Mouse (Mus musculus): ENCODE measurements around the gene Glt6d1.
"Not testable (repeated sequence)": the region's sequence is repeated elsewhere in the genome, so short reads cannot be mapped to it uniquely, and the experiment has no call there.

The Glt6d1 gene

GRCm38 (mm10) chr2:25815748-25816147, at the start of gene Glt6d1:
Glt6d1 (minus strand) TSS chr2:25815848.
- not testable (repeated sequence) for DNase-seq

GRCm38 (mm10) chr2:25865412-25865811, 49.8 kb upstream of the Glt6d1 start:
- no peak for DNase-seq

GRCm38 (mm10) chr2:25864230-25864629, 48.6 kb upstream of the Glt6d1 start:
- no peak for DNase-seq

GRCm38 (mm10) chr2:25863337-25864131, 47.9 kb upstream of the Glt6d1 start, which contains the start of gene Kcnt1:
Kcnt1 (plus strand) TSS chr2:25863734.
- no peak for DNase-seq

- DNase-seq = no peak
Measured at GRCm38 (mm10) chr2:25862696-25863270, 47.1 kb upstream of the Glt6d1 start.

- no peak for DNase-seq
Measured at GRCm38 (mm10) chr2:25862038-25862437, 46.4 kb upstream of the Glt6d1 start.

GRCm38 (mm10) chr2:25859891-25860290, 44.2 kb upstream of the Glt6d1 start:
- DNase-seq = no peak

GRCm38 (mm10) chr2:25853998-25854397, 38.4 kb upstream of the Glt6d1 start:
- DNase-seq = peak; percentile 23

GRCm38 (mm10) chr2:25852626-25853025, 37.0 kb upstream of the Glt6d1 start:
- DNase-seq = no peak

GRCm38 (mm10) chr2:25850330-25850729, 34.7 kb upstream of the Glt6d1 start:
- peak; percentile 63 for DNase-seq

GRCm38 (mm10) chr2:25847226-25847625, 31.6 kb upstream of the Glt6d1 start, which contains the start of gene Sohlh1:
Sohlh1 (minus strand) TSS chr2:25847248.
- no peak for DNase-seq

GRCm38 (mm10) chr2:25846516-25846915, 30.9 kb upstream of the Glt6d1 start:
- DNase-seq = no peak

GRCm38 (mm10) chr2:25844097-25844496, 28.4 kb upstream of the Glt6d1 start:
- no peak for DNase-seq

GRCm38 (mm10) chr2:25842758-25843157, 27.1 kb upstream of the Glt6d1 start:
- DNase-seq = no peak

- no peak for DNase-seq
Measured at GRCm38 (mm10) chr2:25842161-25842560, 26.5 kb upstream of the Glt6d1 start.

- DNase-seq = peak; percentile 64
Measured at GRCm38 (mm10) chr2:25836291-25836690, 20.6 kb upstream of the Glt6d1 start.

GRCm38 (mm10) chr2:25830786-25831185, 15.1 kb upstream of the Glt6d1 start:
- DNase-seq = no peak

GRCm38 (mm10) chr2:25828344-25828947, 12.8 kb upstream of the Glt6d1 start:
- peak; percentile 52 for DNase-seq

GRCm38 (mm10) chr2:25824751-25825150, 9.1 kb upstream of the Glt6d1 start:
- DNase-seq = no peak

- DNase-seq = no peak
Measured at GRCm38 (mm10) chr2:25822806-25823205, 7.2 kb upstream of the Glt6d1 start, which contains the start of gene Lcn9. Lcn9 (plus strand) TSS chr2:25823153.

GRCm38 (mm10) chr2:25813364-25813763, 2.3 kb downstream of the Glt6d1 start:
- DNase-seq = no peak

GRCm38 (mm10) chr2:25811711-25812110, 3.9 kb downstream of the Glt6d1 start:
- DNase-seq = no peak

GRCm38 (mm10) chr2:25798065-25798464, 17.6 kb downstream of the Glt6d1 start:
- DNase-seq = no peak

GRCm38 (mm10) chr2:25797635-25798034, 18.0 kb downstream of the Glt6d1 start:
- no peak for DNase-seq

Data from thymus, postnatal 25 days (tissue).